Mouse (Mus musculus): ENCODE measurements at regions not wholly inside any gene's neighbourhood (a gene's known extent, or its start where the extent isn't known, plus 50 kb on each side); places are given as distances from the start of the nearest gene placed in this dataset.

DNA sequence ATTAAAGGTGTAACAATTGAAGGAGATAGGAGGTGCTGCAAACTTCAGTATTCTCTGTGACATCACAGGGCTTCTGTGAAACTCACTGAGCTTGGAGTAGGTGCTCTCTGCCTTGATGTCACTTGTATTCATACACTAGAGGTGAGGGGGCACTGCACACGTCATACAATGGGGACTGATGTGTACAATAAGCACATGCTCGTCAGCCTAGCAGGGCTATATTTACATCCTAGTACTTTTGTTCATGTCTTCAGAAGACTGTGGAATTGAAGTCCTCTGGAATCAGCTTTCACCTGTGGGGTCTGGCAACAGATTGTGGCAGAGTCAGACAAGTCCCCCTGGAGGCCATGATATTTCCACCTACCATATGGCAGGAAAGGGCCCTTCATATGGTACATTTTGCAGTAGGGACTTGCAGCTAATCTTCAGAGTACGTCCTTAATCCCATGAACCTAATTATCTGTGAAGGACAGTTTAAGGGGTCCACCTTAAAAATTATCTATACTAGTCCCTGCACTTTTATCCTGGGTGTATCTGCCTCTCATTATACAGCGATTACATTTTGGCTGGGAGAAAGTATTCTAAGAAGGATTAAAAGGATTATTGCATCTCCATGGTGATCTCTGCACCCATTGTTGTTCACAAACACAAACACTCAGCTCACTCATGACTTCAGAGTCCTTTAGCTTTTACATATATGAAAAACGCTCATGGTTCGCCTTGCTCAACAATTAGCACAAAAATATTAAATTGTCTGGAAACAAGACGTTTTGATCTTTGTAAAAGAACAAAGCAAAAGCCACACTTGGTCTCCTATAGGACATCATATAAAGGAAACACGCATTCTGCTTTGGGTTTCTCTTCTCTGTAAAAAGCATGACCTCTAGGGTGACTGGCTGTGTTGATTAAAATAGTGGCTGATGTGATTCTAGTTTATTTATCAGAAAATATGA, 324.1 kb upstream of the Itga1 start:
- no peak for ATAC-seq

DNA sequence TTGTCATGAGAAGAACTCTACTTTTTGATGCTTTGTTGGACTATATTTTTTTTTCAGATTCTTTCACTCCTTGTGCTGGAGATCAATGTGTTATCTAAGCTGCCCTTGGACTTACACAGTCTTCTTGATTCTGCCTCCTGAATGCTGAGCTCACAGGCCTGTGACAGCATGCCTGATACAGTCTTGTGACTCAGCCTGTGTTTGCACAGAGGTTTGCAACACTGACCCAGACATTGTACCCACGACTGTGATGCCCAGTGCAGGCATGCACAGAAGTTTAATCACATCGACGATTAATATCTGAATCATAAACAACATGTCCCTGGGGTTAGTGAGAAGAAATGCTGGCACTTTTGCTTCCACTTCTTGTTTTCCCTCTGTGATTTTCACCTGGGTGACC, 322.0 kb upstream of the Itga1 start:
- ATAC-seq, result no peak

DNA sequence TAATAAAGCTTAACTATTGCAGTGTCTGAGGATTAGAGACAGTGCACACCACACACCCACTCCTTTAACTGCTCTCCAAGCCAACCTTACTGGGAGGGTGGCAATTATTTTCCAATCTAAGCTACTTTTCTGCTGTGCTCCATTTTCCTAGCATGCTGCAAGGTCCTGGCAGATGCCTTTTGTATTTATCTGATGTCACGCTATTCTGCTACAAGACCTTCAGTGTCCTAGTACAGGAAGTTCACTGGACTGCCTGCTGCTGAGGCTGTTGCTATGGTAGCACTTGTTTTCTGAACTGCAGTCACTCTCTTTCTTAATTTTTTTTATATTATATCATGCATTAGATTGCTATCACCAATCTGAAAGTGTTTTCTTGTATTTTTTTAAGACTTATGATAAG, 319.7 kb upstream of the Itga1 start:
- no peak for ATAC-seq

DNA sequence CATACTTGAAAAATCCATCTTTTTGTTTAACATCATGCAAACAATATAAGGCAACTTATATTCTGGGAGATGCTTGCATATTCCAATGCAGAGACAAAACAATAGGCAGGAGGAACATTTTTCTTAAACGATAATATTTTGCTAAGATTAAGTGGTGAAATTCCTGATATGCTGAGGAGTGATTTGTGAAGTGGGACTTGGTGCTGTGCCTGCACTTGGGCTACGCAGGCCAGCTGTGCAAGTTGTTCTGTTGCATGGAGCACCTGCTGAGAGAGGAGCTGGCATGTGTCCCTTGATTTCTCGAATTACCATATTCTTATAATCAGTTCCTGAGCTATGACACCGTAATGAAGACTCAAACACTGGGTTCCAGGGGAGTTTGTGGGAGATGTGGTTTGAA, 316.1 kb upstream of the Itga1 start:
- ATAC-seq, result no peak

DNA sequence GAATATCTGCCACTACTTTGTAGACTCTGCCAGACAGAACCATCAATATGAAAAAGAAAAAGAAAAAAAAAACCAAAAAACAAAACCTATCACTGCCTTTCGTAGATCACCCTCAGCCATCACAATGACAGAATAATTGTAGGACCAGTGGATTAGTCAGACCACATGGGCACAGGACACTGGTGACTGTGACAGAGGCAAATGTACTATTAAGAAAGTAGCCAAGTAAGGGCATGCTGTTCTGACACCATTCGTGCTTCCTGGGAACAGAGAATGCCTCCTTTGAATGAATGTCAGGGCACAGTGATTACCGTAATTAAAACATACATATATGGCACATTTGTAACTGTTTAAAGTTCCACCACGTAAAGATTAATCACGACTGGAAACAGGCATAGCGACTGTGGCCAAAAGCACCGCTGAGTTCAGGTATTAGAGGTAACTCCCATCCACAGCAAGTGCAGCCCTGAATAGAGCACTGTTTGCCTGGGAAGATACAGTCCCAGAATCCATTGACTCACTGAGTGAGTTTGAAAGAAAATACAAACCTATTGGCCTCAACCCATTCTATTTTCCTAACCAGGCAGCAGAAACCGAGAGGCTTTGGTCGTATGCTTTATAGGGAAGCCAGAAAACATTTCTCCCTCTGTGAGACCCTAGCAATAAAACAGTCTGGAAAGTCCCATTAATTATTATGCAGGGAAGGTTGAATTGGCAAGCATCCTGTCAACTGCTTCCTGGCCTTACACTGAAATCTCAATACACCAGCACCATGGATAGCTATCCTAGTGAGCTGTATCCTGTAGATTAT, 312.2 kb upstream of the Itga1 start:
- no peak for ATAC-seq

DNA sequence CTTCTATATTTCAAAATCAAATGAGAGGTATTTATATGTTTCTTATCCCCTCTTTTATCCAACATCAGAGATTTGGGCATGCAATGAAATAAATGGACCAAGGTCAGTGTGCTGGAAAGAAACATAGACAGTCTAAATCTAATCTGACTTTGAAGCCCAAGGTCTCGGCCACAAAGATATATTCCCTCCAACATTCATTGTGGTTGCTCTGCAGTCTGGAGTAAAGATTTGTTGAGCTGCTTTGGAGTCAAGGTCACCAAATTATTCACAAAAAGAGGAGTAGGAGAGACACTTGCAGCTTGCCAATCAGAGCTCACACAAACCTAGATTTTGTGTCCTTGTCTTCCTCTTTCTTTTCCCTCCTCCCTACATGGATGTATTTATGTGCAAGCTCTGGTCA, 304.2 kb upstream of the Itga1 start:
- ATAC-seq, result no peak

DNA sequence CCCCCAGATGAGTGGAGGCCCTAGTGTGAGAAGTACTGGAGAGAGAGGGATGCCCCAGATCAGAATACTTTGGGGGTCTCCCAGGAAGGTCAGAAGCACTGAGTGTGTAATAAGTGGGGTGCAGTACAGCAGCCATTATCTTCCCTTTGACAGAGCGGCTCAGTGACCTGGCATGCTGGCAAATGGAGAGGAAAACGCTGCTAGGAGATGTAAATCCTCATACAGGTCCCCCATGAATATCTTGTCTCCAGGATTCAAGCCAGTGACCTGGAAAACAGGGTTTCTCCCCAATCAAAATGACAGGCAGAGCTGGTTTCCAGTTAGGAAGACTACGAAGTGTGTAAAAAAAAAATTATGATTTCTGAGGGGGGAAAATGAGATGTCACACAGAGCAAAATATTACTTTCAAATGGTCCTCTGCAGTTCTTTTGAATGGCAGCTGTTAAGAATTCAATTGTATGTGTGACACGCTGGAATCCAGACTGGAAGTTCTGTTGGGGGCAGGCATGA, 299.0 kb upstream of the Itga1 start:
- ATAC-seq, result no peak

DNA sequence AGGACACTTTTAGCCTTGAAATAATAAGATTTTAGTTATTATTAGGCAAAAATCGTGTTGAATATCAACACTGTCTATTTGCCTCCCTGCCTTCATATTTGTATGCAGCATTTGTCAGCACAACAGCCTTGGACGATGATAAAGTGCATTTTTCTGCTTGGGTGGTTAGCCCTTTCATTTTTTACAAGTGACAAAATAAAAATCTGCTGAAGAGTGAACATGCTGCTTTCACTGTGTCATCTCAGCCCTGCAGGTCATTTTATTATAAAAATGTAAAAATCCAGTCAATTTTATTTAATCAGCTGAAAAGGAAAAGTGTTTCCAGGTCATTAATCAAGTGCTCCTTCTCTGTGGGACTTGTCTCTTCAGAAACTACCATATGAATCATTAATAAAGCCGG, 277.9 kb upstream of the Itga1 start:
- no peak for ATAC-seq

DNA sequence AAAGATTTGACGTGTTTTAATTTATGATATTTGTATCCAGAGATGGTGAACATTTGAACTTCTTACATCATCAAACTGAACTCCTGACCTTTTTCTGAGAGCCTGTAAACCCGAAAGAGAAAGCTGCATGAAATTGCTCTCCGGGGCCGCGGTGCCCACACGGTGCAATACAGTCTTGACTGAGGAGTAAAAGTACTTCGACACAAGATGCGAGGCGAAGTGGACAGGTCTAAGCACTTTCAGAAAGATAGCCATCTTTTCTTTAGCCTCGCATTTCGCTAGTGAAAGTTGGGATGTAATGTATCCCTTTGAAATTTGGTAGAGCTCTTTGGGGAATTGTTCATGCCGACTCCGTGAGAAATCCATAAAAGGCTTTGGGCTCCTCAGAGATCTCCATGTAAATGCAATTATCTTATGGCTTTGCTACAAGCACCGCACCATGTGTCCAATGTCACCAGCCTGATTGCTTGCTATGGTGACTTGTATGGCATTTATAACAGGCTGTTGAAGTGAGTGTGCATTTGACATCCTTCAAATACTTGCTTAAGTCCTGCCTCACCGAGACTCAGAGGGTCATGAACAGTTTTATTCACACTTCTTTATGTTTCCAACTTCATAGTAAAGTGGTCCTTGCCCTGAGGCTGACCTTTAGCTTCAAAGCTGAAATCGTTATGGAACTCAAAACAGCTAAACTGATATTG, 274.6 kb upstream of the Itga1 start:
- no peak for ATAC-seq

DNA sequence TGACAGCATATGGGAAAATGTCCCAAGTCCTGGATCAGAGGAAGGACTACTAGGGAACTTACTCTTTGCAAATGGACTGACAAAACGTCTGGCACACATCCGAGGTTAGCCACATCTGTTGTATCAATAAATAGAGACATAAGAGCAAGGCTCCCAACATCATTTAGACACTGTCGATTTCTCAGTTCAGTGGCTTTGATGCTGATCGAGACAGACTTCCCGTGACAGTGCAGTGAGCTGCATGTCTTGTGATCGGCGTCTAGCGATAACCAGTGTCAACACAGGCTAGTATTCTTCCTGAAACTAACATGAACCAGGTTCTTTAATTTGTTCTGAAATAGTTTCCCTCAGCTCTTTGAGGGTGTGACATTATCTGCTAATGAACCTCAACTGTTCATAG, 259.7 kb upstream of the Itga1 start:
- ATAC-seq, result no peak

DNA sequence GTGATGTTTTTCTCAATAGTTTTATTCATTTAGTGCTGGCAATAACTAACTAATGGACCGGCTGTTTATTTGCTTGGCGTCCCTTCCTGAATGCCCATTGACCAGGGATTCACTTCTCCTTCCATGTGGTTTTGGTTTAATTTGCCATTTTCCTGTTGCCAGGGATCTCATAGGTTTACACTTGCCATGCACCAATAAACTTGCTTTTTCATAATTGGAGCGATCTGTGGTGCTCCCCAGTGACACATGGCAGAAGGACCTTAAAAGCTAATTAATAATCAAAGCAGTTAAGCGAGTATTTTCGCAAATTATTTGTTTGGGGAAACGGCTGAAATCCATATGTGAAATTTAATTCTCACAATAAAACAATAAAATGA, 245.2 kb upstream of the Itga1 start:
- no peak for ATAC-seq

DNA sequence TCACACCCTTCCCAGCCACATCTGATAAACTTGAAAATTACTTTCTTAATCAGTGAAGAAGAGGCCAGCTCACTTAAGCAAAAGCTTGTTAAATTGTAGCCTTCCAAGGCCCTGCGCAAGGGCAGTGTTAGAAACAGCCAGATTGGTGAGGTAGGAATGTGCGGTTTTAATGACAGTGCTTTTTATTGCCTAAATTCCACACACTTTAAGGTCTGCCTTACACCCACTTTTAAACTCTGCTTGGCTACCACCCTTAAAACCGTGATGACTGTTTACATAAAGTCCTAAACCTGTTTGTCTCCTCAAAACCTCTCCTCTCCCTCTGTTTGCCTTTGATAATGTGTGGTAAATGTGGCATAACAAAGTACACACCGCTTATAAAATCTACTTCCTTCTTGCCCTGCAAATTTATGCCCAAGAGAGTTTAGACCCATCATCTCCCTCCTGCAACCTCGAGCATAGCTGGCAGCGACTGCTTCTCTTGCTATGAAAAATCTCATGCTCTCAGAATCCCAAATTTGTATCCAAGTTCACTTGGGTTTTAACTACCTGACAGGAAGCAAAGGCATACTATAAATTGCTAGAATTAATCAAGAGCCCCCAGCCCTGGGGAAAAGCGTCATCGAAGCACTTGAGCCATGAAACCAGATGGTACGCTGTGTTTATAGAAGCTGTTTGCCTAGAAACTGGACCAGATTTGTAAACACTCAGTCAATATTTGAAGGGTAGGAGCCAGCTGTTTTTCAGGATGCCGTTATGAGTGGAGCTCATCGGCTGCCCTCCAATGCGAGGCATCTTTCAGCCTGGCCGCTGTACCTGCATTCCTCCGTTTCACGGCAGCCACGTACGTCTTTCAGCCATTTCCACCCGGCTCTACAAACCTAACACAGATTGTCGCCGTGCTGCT, 244.6 kb upstream of the Itga1 start:
- no peak for ATAC-seq

DNA sequence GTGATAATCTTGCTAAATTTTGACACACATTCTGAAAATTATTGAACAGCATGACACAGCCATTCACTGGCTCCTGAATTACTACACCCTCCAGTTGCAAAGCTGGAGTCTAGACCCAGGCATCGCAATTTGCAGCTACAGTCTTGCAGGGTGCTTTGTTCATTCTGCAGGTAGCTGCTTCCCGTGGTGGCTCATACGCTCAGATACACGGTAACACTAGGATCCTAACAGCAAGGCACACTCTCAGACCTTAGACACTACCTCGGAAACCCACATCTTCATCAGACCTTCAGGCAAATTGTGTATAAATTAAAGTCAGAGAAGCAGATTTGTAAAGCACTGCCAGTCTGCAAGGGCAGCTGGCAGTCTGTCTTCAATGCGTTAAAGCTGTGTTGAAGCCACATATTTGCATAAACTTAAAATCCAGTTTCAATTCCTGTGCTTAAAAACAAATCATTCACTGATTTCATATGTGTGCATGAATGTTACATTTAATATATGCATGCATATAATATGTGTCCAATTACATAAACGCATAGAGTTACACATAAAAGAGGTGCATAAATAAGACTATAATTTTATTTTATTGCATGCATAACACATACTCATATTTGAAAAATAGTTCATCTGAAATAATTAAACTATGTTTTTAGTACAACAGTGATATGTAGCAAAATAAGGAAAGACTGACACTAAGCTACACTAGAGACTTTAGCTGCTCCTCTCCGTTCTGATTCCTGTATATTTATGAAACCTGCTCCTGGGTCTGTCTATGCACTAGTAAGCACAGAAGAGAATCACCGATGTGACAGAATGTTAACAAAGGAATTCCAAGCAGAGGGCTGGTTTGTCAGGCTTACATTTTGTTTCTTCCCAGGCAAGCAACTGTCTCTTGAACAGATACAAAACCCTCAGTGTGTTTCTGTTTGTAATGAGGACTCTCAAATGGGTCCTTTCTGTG, 227.5 kb upstream of the Itga1 start:
- no peak for ATAC-seq

DNA sequence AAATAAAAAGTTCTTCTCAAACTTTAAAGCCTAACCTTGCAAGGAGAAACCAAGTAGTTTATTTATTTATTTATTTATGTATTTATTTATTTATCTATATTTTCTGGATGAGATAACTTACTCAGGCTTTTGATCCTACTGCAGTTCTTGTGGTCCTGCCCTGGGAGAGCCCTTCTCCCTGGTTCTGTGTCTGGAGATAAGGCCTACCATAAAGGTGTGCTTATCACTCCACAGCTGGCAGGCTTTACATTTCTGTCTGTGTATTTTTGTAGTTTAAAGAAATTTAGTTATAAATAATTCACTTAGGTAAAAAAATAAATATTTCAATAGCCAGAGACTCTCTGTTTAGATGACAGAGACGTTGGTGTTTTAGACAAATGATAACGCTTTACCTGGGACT, 224.5 kb upstream of the Itga1 start:
- no peak for ATAC-seq

DNA sequence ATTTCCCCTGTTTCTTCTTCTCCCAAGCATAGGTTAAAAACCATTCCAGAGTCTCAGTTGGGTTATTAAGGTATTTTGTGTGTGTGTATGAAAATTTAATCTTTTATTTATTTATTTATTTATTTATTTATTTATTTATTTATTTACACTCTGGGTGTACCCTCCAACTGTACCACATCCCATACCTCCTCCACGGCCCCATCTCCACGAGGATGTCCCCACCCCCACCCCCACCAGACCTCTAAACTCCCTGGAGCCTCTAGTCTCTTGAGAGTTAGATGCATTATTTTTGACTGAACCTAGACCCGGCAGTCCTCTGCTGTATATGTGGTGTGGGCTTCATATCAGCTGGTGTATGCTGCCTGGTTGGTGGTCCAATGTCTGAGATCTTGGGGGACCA, 214.9 kb upstream of the Itga1 start:
- no peak for ATAC-seq

DNA sequence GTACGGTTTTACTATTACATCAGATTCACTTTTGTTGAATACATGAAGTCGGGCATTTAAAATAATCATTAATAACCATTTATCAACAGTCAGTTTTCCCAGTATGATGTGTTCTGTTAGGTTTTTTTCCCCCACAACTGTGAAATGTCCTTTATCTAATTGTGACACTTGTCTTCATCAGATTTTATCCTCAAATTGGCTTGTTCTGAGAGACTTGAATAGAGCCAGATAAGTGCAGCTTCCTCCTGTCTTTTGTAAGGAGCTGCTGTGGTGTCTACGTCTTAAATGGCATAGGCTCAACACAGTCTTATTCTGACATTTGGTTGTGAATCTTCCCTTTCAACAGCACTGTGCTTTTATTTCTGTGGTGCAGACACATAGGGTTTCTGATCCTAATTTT, 206.8 kb upstream of the Itga1 start:
- no peak for ATAC-seq

DNA sequence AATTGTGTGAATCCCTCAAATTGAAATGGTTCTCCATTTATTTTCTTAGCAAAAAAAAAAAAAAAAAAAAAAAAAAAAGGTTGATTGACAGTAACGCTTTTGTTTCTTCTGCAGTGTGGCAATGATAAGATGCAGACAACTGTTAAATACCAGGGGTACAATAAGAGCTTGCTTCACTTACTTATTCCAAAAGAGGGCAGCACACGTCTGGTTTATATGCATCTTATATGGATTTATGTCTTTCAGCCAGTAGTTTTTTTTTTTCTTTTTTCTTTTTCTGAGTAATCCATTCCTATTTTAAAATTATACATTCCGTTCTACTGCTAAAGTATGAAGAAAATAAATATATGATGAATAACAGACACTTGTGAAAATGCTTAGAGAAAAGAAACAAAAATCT, 185.6 kb upstream of the Itga1 start:
- ATAC-seq, result no peak

DNA sequence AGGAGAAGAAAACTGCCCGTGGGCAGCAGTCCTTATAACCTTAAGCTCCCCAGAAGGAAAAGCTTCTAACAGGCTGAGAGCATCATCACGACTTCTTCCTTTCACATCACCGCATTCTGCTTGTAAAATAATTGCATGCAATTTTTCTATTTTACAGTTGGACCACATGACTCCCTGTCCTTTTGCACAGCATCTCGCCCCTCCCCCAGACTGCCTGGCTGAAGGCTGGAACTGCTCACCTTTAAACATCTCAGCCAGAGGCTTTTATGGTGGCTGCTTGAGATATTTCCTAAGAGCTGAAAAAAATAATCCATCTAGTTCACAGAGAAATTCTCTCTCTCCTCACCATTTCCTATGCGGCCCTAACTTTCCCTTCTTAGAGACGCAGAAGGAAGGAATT, 164.4 kb upstream of the Itga1 start:
- no peak for ATAC-seq

DNA sequence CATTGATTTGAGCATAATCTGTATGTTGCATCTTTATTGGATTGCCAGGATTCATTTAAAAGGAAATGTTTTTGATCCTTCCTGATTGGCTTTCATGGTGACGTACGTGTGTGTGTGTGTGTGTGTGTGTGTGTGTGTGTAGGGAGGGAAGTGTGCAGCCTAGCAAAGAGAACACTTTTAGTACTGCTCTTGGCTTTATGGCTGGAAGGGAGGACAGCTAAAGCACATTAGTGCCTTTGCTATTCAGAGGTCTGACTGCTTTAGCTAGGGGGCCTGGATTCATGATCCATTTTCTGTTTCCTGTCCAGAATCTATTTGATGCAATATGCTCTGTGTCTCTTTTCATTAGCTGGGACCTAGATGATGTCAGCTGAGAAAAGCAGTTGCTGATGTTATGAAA, 155.6 kb upstream of the Itga1 start:
- no peak for ATAC-seq

DNA sequence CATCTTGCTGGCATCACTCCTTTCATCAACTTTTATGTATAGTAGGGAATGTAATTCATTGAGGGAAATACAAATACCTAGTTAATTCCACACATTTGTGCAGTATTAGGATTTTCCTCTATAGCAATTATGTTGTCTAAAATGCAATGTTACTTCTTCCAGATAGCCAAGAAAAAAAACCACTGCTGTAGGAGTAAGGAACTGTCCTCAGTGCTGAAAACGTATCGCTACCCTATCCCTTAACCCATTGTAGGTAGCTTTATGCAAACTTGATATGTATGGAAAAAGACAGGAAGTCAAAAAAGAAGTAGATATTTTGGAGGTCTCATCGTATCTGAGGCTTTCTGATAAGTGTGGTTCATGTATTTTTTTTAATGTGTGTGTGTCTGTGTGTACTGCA, 150.8 kb upstream of the Itga1 start:
- no peak for ATAC-seq

DNA sequence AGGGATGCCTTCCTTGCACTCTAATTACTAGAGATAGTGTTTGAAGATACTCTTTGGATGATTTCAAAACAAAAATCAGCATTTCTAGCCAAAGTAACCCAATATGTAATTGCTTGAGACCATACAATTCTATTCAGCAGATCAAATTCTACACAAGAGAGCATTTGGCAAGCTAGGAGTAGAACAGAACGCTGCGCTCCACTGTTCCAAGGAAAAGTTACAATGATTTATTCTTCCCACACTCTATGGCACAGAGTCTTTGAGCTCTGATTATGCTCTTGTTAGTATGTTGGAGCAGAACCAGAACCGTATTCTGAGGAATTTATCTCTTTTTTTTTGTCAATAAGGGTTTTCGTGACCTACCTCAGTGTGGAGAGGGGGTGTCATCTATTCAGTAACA, 130.2 kb upstream of the Itga1 start:
- no peak for ATAC-seq

Data from inflammation-experienced regulatory T-cells, adult 6 months (primary cell).